Mouse (Mus musculus): ENCODE measurements around the gene Arhgap45. TPM values are rescaled to one million over a fixed set of nuclear protein-coding genes. Genes with fewer than 3 reads are reported as not detected.

Arhgap45 gene
- polyA plus RNA-seq, 1 experiment from 2014 or later = 15.7 TPM

DNA sequence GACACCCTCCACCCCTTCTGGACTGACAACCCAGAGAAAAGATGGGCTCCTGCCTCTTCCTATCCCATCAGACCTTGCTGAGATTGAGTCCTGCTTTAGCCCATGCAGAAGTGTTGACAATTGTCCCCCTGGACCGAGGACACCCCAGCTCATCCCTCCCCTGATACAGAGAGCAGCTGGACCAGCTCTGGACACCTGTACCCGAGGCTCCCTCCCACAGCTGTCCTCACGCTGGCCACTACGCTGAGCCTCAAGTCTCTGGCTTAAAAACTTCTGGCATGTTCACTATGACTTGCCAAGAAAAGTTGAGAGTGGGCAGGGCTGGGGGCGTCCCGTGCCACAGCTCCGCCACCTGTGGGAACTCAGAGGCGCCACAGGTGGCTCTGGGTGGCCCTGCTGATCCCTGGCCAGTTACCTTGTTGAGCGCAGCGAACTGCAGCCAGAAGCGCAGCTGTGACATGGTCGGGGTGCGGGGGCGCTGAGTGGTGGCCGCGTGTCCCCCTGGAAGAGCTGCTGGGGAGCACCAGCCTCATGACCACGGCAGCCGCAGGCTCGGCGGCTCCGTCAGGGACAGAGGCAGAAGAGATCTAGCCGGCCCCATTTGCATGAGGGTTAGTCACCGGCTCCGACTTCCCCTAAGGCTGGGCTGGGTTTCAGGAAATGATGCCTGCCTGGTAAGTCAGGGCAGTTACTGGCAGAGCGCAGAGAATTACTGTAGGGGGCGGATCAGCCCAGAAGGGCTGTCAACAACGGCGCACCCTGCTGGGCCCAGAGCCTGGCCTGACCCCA, 58.6 kb downstream of the Arhgap45 start:
- no peaks in the 10 kb centered on the region for H3K9me3 ChIP-seq (replicated peaks)
- H3K4me1 ChIP-seq (replicated peaks) = peaks cover 86% of the 10 kb centered on the region
- H3K4me2 ChIP-seq = peak overlapping the region; percentile 51
- H3K36me3 ChIP-seq (replicated peaks) = peaks cover 49% of the 10 kb centered on the region
- ATAC-seq (ENCODE audit: insufficient read depth) = no peak
- peak overlapping the region; percentile 37 for H3K4me3 ChIP-seq (replicated peaks)
- peak overlapping the region; percentile 71 for H3K27ac ChIP-seq (replicated peaks)
- no peaks in the 10 kb centered on the region for H3K27me3 ChIP-seq
- WGBS (ENCODE audit: insufficient replicate concordance) = 14% methylated on average over 28 of the region's 28 CpGs
- peak overlapping the region; percentile 27; the same call in 1 of the 2 replicates for H3K9ac ChIP-seq

DNA sequence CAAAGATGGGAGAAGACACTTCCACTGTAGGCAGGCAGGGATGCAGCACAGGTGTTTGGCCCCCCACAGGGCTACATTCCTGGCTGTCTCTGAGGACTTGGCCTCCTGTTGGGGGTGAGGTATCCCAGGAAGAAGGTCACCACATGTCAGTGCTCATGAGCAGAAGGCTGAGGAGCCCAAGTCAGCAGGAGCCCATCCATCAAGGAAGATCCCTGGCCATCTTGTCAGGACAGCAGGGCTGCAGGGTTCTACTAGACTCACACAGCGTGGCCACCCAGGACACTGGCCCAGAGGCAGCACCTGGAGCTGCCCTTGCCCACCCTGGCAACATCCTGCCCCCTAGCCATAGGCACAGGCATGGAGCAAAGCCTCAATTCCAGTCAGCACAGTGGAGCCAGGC, 59.5 kb downstream of the Arhgap45 start:
- Histone ChIP-seq H3K4me1 (replicated peaks) (peaks cover 86% of the 10 kb centered on the region), H3K4me3 (replicated peaks) (no peak overlapping the region), H3K27me3 (no peaks in the 10 kb centered on the region), H3K9me3 (replicated peaks) (no peaks in the 10 kb centered on the region), H3K4me2 (no peak overlapping the region), H3K9ac (no peak overlapping the region; the same call in 1 of the 2 replicates), H3K36me3 (replicated peaks) (peaks cover 49% of the 10 kb centered on the region), H3K27ac (replicated peaks) (peak overlapping the region; percentile 71; the same call in 1 of the 2 replicates)
- ATAC-seq (ENCODE audit: insufficient read depth) = no peak
- WGBS (ENCODE audit: insufficient replicate concordance) = 61% methylated on average over 1 of the region's 1 CpGs

DNA sequence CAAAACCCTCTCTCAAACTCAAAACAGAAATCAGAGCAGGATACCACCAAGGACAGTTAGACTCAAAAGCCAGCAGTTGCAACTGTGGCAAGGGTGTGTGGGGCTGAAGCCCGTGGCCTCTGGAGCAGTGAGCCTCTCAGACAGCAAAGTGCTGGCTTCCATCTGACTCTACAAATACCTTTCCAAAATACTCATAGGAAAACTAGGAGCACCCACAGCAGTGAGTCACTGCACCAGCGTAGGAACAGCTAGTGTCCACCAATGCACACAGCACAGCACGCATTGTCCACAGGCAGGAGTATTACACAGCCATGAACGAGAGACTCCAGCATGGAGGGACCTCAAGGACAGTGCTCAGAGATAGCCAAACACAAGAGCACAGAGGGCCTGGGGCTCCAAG, 59.9 kb downstream of the Arhgap45 start:
- peaks cover 54% of the 10 kb centered on the region for H3K36me3 ChIP-seq (replicated peaks)
- no peak overlapping the region for H3K4me2 ChIP-seq
- 0 out of 2 replicates have a peak overlapping the region, but pooled peaks have one; percentile 71 for H3K27ac ChIP-seq (replicated peaks)
- no peaks in the 10 kb centered on the region for H3K9me3 ChIP-seq (replicated peaks)
- no peaks in the 10 kb centered on the region for H3K27me3 ChIP-seq
- no peak for ATAC-seq (ENCODE audit: insufficient read depth)
- peaks cover 86% of the 10 kb centered on the region for H3K4me1 ChIP-seq (replicated peaks)
- H3K4me3 ChIP-seq (replicated peaks) = no peak overlapping the region
- no peak overlapping the region for H3K9ac ChIP-seq
- WGBS (ENCODE audit: insufficient replicate concordance) = 83% methylated on average over 4 of the region's 4 CpGs

DNA sequence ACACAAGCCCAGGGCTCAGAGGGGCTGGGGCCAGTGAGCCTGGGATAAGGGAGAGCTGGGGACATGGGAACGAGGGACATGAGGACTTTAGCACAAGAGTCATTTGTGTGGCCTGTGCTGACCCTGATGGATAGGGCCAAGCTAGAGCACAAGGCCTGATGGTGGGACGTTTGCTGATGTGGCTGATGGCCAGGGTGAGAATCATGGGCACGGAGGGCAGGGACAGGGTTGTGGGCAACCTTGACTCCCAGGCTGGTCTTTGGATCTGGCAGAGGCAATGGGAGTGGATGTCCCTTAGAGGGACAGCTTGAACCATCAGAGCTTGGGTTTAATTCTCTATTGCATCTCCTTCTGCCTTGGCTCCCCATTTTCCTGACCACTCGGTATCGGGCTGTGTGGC, 60.9 kb downstream of the Arhgap45 start:
- Histone ChIP-seq H3K4me1 (replicated peaks) (peaks cover 86% of the 10 kb centered on the region), H3K4me3 (replicated peaks) (no peak overlapping the region), H3K36me3 (replicated peaks) (peaks cover 55% of the 10 kb centered on the region), H3K9me3 (replicated peaks) (no peaks in the 10 kb centered on the region), H3K27me3 (no peaks in the 10 kb centered on the region), H3K4me2 (no peak overlapping the region), H3K9ac (no peak overlapping the region), H3K27ac (replicated peaks) (no peak overlapping the region)
- WGBS (ENCODE audit: insufficient replicate concordance) = 84% methylated on average over 5 of the region's 5 CpGs
- no peak for ATAC-seq (ENCODE audit: insufficient read depth)

DNA sequence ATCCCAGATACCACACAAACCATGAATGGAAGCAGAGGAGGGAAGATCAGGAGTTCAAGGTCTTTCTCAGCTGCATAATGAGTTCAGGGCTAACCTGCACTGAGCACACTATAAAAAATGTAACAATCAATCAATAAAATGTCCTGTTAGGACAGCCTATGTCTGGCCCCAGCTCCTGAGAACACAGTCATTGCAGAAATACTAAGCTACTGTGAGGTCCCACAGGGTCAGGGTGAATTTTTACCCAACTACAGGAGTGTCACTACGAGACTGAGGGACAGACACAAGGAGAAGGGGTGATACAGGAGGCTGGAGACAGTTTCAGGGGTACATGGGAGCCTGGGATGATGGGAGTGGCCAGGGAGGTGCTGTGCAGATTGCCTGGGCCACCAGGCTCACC, 61.9 kb downstream of the Arhgap45 start:
- Histone ChIP-seq H3K36me3 (replicated peaks) (peaks cover 64% of the 10 kb centered on the region), H3K27ac (replicated peaks) (no peak overlapping the region), H3K4me2 (no peak overlapping the region), H3K9ac (no peak overlapping the region), H3K4me3 (replicated peaks) (no peak overlapping the region), H3K9me3 (replicated peaks) (no peaks in the 10 kb centered on the region), H3K4me1 (replicated peaks) (peaks cover 86% of the 10 kb centered on the region), H3K27me3 (no peaks in the 10 kb centered on the region)
- no peak for ATAC-seq (ENCODE audit: insufficient read depth)
- 79% methylated on average over 1 of the region's 1 CpGs for WGBS (ENCODE audit: insufficient replicate concordance)

DNA sequence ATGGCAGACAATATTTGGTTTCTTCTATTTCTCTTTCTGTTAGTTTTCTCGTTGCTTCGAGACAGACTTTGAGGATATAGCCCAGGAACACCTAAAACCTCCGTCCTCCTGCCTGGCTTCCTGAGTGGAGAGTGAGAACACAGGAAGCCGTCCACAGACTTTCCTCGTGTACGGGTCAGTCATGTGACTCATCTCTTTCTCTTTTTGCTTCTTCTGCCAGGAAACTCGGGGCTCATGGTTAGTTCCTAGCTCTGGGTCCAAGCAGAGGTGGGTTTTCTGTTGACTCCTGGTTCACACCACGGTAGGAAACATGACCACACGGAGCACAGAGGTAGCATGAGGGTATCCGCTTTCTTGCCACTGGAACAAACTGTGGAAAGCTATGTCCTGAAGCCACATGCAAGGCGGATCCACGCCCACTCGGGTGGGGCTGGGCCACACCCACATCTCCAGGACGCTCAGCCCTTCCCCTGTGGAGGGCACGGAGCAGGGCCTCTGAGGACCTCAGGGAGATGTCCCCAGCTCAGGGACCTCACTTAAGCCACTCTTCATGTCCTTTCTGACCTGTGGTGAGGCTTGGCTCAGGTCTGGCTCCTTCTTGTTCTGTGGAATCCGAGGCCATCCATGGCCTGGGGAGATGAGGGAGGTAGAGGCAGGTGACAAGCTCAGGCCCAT, 64.1 kb downstream of the Arhgap45 start:
- H3K27ac ChIP-seq (replicated peaks) = peak overlapping the region; percentile 98
- 44% methylated on average over 16 of the region's 16 CpGs for WGBS (ENCODE audit: insufficient replicate concordance)
- peak; percentile 91 for ATAC-seq (ENCODE audit: insufficient read depth)
- H3K4me2 ChIP-seq = peak overlapping the region; percentile 89
- no peaks in the 10 kb centered on the region for H3K9me3 ChIP-seq (replicated peaks)
- H3K9ac ChIP-seq = peak overlapping the region; percentile 66
- H3K36me3 ChIP-seq (replicated peaks) = peaks cover 86% of the 10 kb centered on the region
- peak overlapping the region; percentile 49 for H3K4me3 ChIP-seq (replicated peaks)
- no peaks in the 10 kb centered on the region for H3K27me3 ChIP-seq
- peaks cover 71% of the 10 kb centered on the region for H3K4me1 ChIP-seq (replicated peaks)

Other genes starting within 250 kb of the Arhgap45 start
- gene Rnf126, start 249.7 kb upstream of the Arhgap45 start, polyA plus RNA-seq (2015; fragmentation: Nextera tagmentation; extraction: Ambion mirVana) = 39.6 and 42.0 TPM in 2 replicates
- gene Fstl3, start 239.4 kb upstream of the Arhgap45 start, polyA plus RNA-seq (2015; fragmentation: Nextera tagmentation; extraction: Ambion mirVana) = 0.71 and 1.0 TPM in 2 replicates
- 7.0 and 7.1 TPM in 2 replicates for gene Prss57, start 225.7 kb upstream of the Arhgap45 start, polyA plus RNA-seq (2015; fragmentation: Nextera tagmentation; extraction: Ambion mirVana)
- gene Palm, start 223.1 kb upstream of the Arhgap45 start, polyA plus RNA-seq (2015; fragmentation: Nextera tagmentation; extraction: Ambion mirVana) = 8.8 and 9.2 TPM in 2 replicates
- 0.50 TPM in 2 replicates for gene Misp, start 195.7 kb upstream of the Arhgap45 start, polyA plus RNA-seq (2015; fragmentation: Nextera tagmentation; extraction: Ambion mirVana)
- gene Ptbp1, start 162.2 kb upstream of the Arhgap45 start, polyA plus RNA-seq (2015; fragmentation: Nextera tagmentation; extraction: Ambion mirVana) = 120 and 133 TPM in 2 replicates
- 112 and 131 TPM in 2 replicates for gene Prtn3, start 142.2 kb upstream of the Arhgap45 start, polyA plus RNA-seq (2015; fragmentation: Nextera tagmentation; extraction: Ambion mirVana)
- gene Plppr3, start 142.0 kb upstream of the Arhgap45 start, polyA plus RNA-seq (2015; fragmentation: Nextera tagmentation; extraction: Ambion mirVana) = 5.8 and 6.1 TPM in 2 replicates
- 211 and 227 TPM in 2 replicates for gene Elane, start 130.4 kb upstream of the Arhgap45 start, polyA plus RNA-seq (2015; fragmentation: Nextera tagmentation; extraction: Ambion mirVana)
- not detected in 2 replicates for gene Cfd, start 125.8 kb upstream of the Arhgap45 start, polyA plus RNA-seq (2015; fragmentation: Nextera tagmentation; extraction: Ambion mirVana)
- 16.4 and 18.0 TPM in 2 replicates for gene Med16, start 107.7 kb upstream of the Arhgap45 start, polyA plus RNA-seq (2015; fragmentation: Nextera tagmentation; extraction: Ambion mirVana)
- gene Gm26602, start 105.8 kb upstream of the Arhgap45 start, polyA plus RNA-seq (2015; fragmentation: Nextera tagmentation; extraction: Ambion mirVana) = not detected in 2 replicates
- gene Kiss1r, start 99.7 kb upstream of the Arhgap45 start, polyA plus RNA-seq (2015; fragmentation: Nextera tagmentation; extraction: Ambion mirVana) = 0.32 and 0.37 TPM in 2 replicates
- 52.4 and 55.6 TPM in 2 replicates for gene R3hdm4, start 95.4 kb upstream of the Arhgap45 start, polyA plus RNA-seq (2015; fragmentation: Nextera tagmentation; extraction: Ambion mirVana)
- 6.1 and 7.4 TPM in 2 replicates for gene Arid3a, start 89.6 kb upstream of the Arhgap45 start, polyA plus RNA-seq (2015; fragmentation: Nextera tagmentation; extraction: Ambion mirVana)
- 46.3 and 48.4 TPM in 2 replicates for gene Wdr18, start 56.5 kb upstream of the Arhgap45 start, polyA plus RNA-seq (2015; fragmentation: Nextera tagmentation; extraction: Ambion mirVana)
- gene Grin3b, start 45.9 kb upstream of the Arhgap45 start, polyA plus RNA-seq (2015; fragmentation: Nextera tagmentation; extraction: Ambion mirVana) = 0.10 TPM in 1 of 2 replicates, not detected in the other
- gene Tmem259, start 32.3 kb upstream of the Arhgap45 start, polyA plus RNA-seq (2015; fragmentation: Nextera tagmentation; extraction: Ambion mirVana) = 8.4 and 11.0 TPM in 2 replicates
- 44.5 and 45.5 TPM in 2 replicates for gene Cnn2, start 28.1 kb upstream of the Arhgap45 start, polyA plus RNA-seq (2015; fragmentation: Nextera tagmentation; extraction: Ambion mirVana)
- 7.5 and 9.0 TPM in 2 replicates for gene Abca7, start 20.2 kb upstream of the Arhgap45 start, polyA plus RNA-seq (2015; fragmentation: Nextera tagmentation; extraction: Ambion mirVana)
- 81.3 and 84.4 TPM in 2 replicates for gene Polr2e, start 23.1 kb downstream of the Arhgap45 start, polyA plus RNA-seq (2015; fragmentation: Nextera tagmentation; extraction: Ambion mirVana)
- 603 and 658 TPM in 2 replicates for gene Gpx4, start 30.5 kb downstream of the Arhgap45 start, polyA plus RNA-seq (2015; fragmentation: Nextera tagmentation; extraction: Ambion mirVana)
- 10.4 and 12.3 TPM in 2 replicates for gene Sbno2, start 88.9 kb downstream of the Arhgap45 start, polyA plus RNA-seq (2015; fragmentation: Nextera tagmentation; extraction: Ambion mirVana)
- 16.4 and 21.8 TPM in 2 replicates for gene Stk11, start 99.2 kb downstream of the Arhgap45 start, polyA plus RNA-seq (2015; fragmentation: Nextera tagmentation; extraction: Ambion mirVana)
- gene Atp5d, start 122.0 kb downstream of the Arhgap45 start, polyA plus RNA-seq (2015; fragmentation: Nextera tagmentation; extraction: Ambion mirVana) = 291 and 300 TPM in 2 replicates
- 0.35 and 0.51 TPM in 2 replicates for gene Cbarp, start 124.2 kb downstream of the Arhgap45 start, polyA plus RNA-seq (2015; fragmentation: Nextera tagmentation; extraction: Ambion mirVana)
- 2.9 and 3.1 TPM in 2 replicates for gene Midn, start 131.6 kb downstream of the Arhgap45 start, polyA plus RNA-seq (2015; fragmentation: Nextera tagmentation; extraction: Ambion mirVana)
- 13.1 and 17.0 TPM in 2 replicates for gene Cirbp, start 149.3 kb downstream of the Arhgap45 start, polyA plus RNA-seq (2015; fragmentation: Nextera tagmentation; extraction: Ambion mirVana)
- gene 1600002K03Rik, start 156.3 kb downstream of the Arhgap45 start, polyA plus RNA-seq (2015; fragmentation: Nextera tagmentation; extraction: Ambion mirVana) = 8.9 and 10.1 TPM in 2 replicates
- gene Efna2, start 162.8 kb downstream of the Arhgap45 start, polyA plus RNA-seq (2015; fragmentation: Nextera tagmentation; extraction: Ambion mirVana) = 0.56 and 0.61 TPM in 2 replicates
- 16.6 and 17.0 TPM in 2 replicates for gene Mum1, start 209.8 kb downstream of the Arhgap45 start, polyA plus RNA-seq (2015; fragmentation: Nextera tagmentation; extraction: Ambion mirVana)
- gene Ndufs7, start 232.5 kb downstream of the Arhgap45 start, polyA plus RNA-seq (2015; fragmentation: Nextera tagmentation; extraction: Ambion mirVana) = 228 and 236 TPM in 2 replicates
- 112 and 138 TPM in 2 replicates for gene Gamt, start 244.4 kb downstream of the Arhgap45 start, polyA plus RNA-seq (2015; fragmentation: Nextera tagmentation; extraction: Ambion mirVana)
- gene Dazap1, start 244.8 kb downstream of the Arhgap45 start, polyA plus RNA-seq (2015; fragmentation: Nextera tagmentation; extraction: Ambion mirVana) = 26.0 and 27.2 TPM in 2 replicates

All from liver, embryonic 15.5 days (tissue).